ENCODE assay signal across 23 mouse cellular contexts in the genomic region with DNA sequence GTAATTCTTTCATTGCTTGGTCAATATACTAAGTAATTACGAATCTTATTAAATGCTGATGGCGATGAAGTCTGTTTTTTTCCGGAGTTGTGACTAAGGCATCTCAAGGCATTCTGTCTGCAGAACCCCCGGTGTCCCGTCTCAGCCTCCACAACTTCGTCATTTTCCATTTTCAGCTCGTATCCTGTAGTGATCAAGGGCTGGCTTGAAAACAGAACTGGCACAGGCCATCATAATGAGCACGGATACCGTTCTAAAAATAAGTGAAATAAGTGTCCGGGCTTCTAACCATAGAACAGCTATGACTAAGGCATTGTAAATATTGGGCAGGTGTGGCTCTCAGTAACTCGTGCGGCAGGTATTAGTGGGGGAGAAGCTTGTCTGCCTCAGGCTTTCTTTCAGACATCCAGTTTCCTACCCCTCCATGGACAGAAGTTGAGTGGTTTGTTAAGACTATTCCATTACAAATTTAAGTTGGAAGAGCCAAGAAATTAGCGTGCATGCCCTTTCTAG. TPM values are rescaled to one million over a fixed set of nuclear protein-coding genes. Genes with fewer than 3 reads are reported as not detected.
DNase-seq lines count a peak whose midpoint lies in the region; ATAC-seq and TF ChIP-seq lines count a peak whose summit lies in the region.
"Had no signal": no experiment of that assay in that cellular context is flagged by ENCODE, and none has a peak within 500 bp of the region (broad histone marks: within the 10 kb centered on the region; RNA-seq: fewer than 3 reads in every experiment).

No protein-coding gene starts in this region.

- intact Hi-C loops in gastrocnemius, adult 2 months (cut with DNase I) = no loop called here

- 0 out of 2 replicates have a peak, but pooled peaks have one; percentile 40 for ATAC-seq in intestine, embryonic 15.5 days
- ATAC-seq in intestine, postnatal 0 days = no peak
- ATAC-seq in stomach, embryonic 14.5 days (ENCODE audit: insufficient number of reproducible peaks, insufficient read depth, low FRiP score, low read depth) = peak; percentile 40; the same call in 1 of the 2 replicates
- ATAC-seq in megakaryocyte-erythroid progenitor cell, adult 5-6 weeks (replicated peaks; ENCODE audit: low FRiP score, low TSS enrichment, poor library complexity, severe bottlenecking) = no peak
- ATAC-seq: CD4-positive, CD25-positive, alpha-beta regulatory T cell, adult 4 months; forebrain, postnatal 0 days had no signal

- no peaks in the 10 kb centered on the region for H3K9me3 ChIP-seq in intestine, embryonic 15.5 days
- no peaks in the 10 kb centered on the region for H3K9me3 ChIP-seq in intestine, postnatal 0 days (ENCODE audit: control insufficient read depth)
- H3K9me3 ChIP-seq in stomach, embryonic 14.5 days (ENCODE audit: control insufficient read depth, low read depth, low read length) = no peaks in the 10 kb centered on the region
- H3K9me3 ChIP-seq: forebrain, embryonic 10.5 days; heart, embryonic 12.5 days; hindbrain, embryonic 13.5 days; liver, embryonic 13.5 days had no signal

- WGBS in intestine, embryonic 15.5 days = 76% methylated on average over 13 of the region's 13 CpGs
- 62% methylated on average over 13 of the region's 13 CpGs for WGBS in intestine, postnatal 0 days
- 78% methylated on average over 13 of the region's 13 CpGs for WGBS in stomach, embryonic 14.5 days

- no peaks in the 10 kb centered on the region for H3K27me3 ChIP-seq in intestine, embryonic 15.5 days (replicated peaks)
- H3K27me3 ChIP-seq in intestine, postnatal 0 days (replicated peaks; ENCODE audit: control insufficient read depth, insufficient read depth, low read length) = 0 out of 2 replicates have a peak, but pooled peaks cover 4% of the 10 kb centered on the region
- H3K27me3 ChIP-seq in stomach, embryonic 14.5 days (ENCODE audit: control insufficient read depth, insufficient read depth, low read length) = no peaks in the 10 kb centered on the region
- H3K27me3 ChIP-seq: hindbrain, embryonic 13.5 days; liver, embryonic 13.5 days had no signal

- H3K9ac ChIP-seq in intestine, embryonic 15.5 days = no peak overlapping the region
- no peak overlapping the region for H3K9ac ChIP-seq in intestine, postnatal 0 days (ENCODE audit: low read depth, low read length)
- no peak overlapping the region for H3K9ac ChIP-seq in stomach, embryonic 14.5 days (replicated peaks; ENCODE audit: low read depth, low read length)
- H3K9ac ChIP-seq: forebrain, postnatal 0 days; heart, embryonic 12.5 days; hindbrain, embryonic 13.5 days; liver, embryonic 13.5 days; lung, embryonic 14.5 days had no signal

- peaks cover 10% of the 10 kb centered on the region for H3K4me1 ChIP-seq in intestine, embryonic 15.5 days (replicated peaks)
- no peaks in the 10 kb centered on the region for H3K4me1 ChIP-seq in intestine, postnatal 0 days (replicated peaks; ENCODE audit: control insufficient read depth, insufficient read depth, low read length)
- peaks cover 33% of the 10 kb centered on the region for H3K4me1 ChIP-seq in stomach, embryonic 14.5 days (ENCODE audit: control insufficient read depth, insufficient read depth, low read length)
- H3K4me1 ChIP-seq: liver, embryonic 13.5 days had no signal

- no peak for TF ChIP-seq CTCF in gastrocnemius, adult 2 months (IDR thresholded peaks at IDR 0.05)
- no peak for TF ChIP-seq CTCF in intestine, postnatal 0 days (IDR thresholded peaks at IDR 0.05; ENCODE audit: low read depth)

- DNase-seq in gastrocnemius, adult 2 months = peak; percentile 70
- DNase-seq in gastrocnemius, postnatal 4 days (ENCODE audit: low spot score in 2 of 2) = no peak
- DNase-seq in brain, adult 2 months (ENCODE audit: low read depth, low spot score) = peak; percentile 37
- DNase-seq: adrenal gland, postnatal 25 days; cerebellum, adult 11 months; cerebellum, postnatal 14 days; forebrain, postnatal 0 days; kidney, adult 2 months; liver, embryonic 13.5 days; lung, embryonic 14.5 days; right cerebral cortex, adult 18-20 months; right cerebral cortex, postnatal 4 days; thymus, postnatal 14 days had no signal

- peak overlapping the region; percentile 52 for H3K4me3 ChIP-seq in gastrocnemius, adult 2 months
- no peak overlapping the region for H3K4me3 ChIP-seq in intestine, embryonic 15.5 days (replicated peaks)
- H3K4me3 ChIP-seq in intestine, postnatal 0 days (ENCODE audit: low read depth, low read length) = no peak overlapping the region
- H3K4me3 ChIP-seq in stomach, embryonic 14.5 days (ENCODE audit: low read depth, low read length) = no peak overlapping the region
- H3K4me3 ChIP-seq: forebrain, embryonic 10.5 days; heart, embryonic 12.5 days; hindbrain, embryonic 13.5 days; left cerebral cortex, adult 2 months; liver, embryonic 13.5 days had no signal

- no peaks in the 10 kb centered on the region for H3K36me3 ChIP-seq in intestine, embryonic 15.5 days
- H3K36me3 ChIP-seq in intestine, postnatal 0 days (ENCODE audit: control insufficient read depth, insufficient read depth) = no peaks in the 10 kb centered on the region
- H3K36me3 ChIP-seq in stomach, embryonic 14.5 days (ENCODE audit: control insufficient read depth, insufficient read depth, low read length) = no peaks in the 10 kb centered on the region
- H3K36me3 ChIP-seq: forebrain, embryonic 10.5 days; heart, embryonic 12.5 days; hindbrain, embryonic 13.5 days; liver, embryonic 13.5 days had no signal

- peak overlapping the region; percentile 82 for H3K27ac ChIP-seq in gastrocnemius, adult 2 months
- H3K27ac ChIP-seq in intestine, embryonic 15.5 days = no peak overlapping the region
- no peak overlapping the region for H3K27ac ChIP-seq in intestine, postnatal 0 days (ENCODE audit: low read depth, low read length)
- H3K27ac ChIP-seq in stomach, embryonic 14.5 days (ENCODE audit: low read length) = no peak overlapping the region
- H3K27ac ChIP-seq: forebrain, embryonic 10.5 days; hindbrain, embryonic 13.5 days; kidney, postnatal 0 days; left cerebral cortex, adult 2 months; liver, embryonic 13.5 days had no signal

- no peak overlapping the region for H3K4me2 ChIP-seq in intestine, embryonic 15.5 days (replicated peaks)
- H3K4me2 ChIP-seq in intestine, postnatal 0 days (replicated peaks; ENCODE audit: low read depth) = no peak overlapping the region
- H3K4me2 ChIP-seq in stomach, embryonic 14.5 days (replicated peaks; ENCODE audit: low read depth, low read length) = no peak overlapping the region
- H3K4me2 ChIP-seq: heart, embryonic 12.5 days; hindbrain, embryonic 13.5 days; liver, embryonic 13.5 days; lung, embryonic 14.5 days had no signal

RNA-seq across cellular contexts. Expression of a gene that starts 26.8 kb away (rescaled TPM):
- total RNA-seq in gastrocnemius, adult 2 months (2021) = 10 to 100 TPM; 16.9 to 19.2 TPM
- total RNA-seq in gastrocnemius, postnatal 4 days (2021) = 10 to 100 TPM; 28.0 to 29.7 TPM
- 2.5 and 2.6 TPM in 2 replicates for polyA plus RNA-seq in intestine, embryonic 15.5 days (2015; fragmentation: Nextera tagmentation; extraction: Ambion mirVana)
- 2.7 and 3.8 TPM in 2 replicates for polyA plus RNA-seq in intestine, postnatal 0 days (2015; fragmentation: Nextera tagmentation; extraction: Ambion mirVana)
- 3.8 and 3.9 TPM in 2 replicates for polyA plus RNA-seq in stomach, embryonic 14.5 days (2014; fragmentation: Nextera tagmentation; extraction: Ambion mirVana)
- not detected in 2 replicates for total RNA-seq in megakaryocyte-erythroid progenitor cell, adult 5-6 weeks (2014; fragmentation: Nextera tagmentation)
- total RNA-seq in megakaryocyte-erythroid progenitor cell, adult 5-6 weeks (2017) = not detected in 2 replicates
- polyA plus RNA-seq: CD4-positive, CD25-positive, alpha-beta regulatory T cell, adult 4 months had no signal

Comparison
In these comparisons a context has a peak if more than half of its experiments do, and no peak if none do; other contexts are left out.
1. DNase-seq: peak in gastrocnemius, adult 2 months (single experiment) and brain, adult 2 months (single experiment); none in gastrocnemius, postnatal 4 days (0 of 2).
2. ATAC-seq: peak in intestine, embryonic 15.5 days (single experiment) and stomach, embryonic 14.5 days (single experiment); none in intestine, postnatal 0 days (single experiment) and megakaryocyte-erythroid progenitor cell, adult 5-6 weeks (single experiment).
3. RNA of a gene that starts 26.8 kb away (total RNA-seq): 28.0 to 29.7 TPM in gastrocnemius, postnatal 4 days and 16.9 to 19.2 TPM in gastrocnemius, adult 2 months; not detected in megakaryocyte-erythroid progenitor cell, adult 5-6 weeks; every median in the first group is over 10 times any median in the second.